Mouse (Mus musculus) ES-Bruce4 (cell line): Measurements from ENCODE around the gene Tbc1d12. TPM values are rescaled to one million over a fixed set of nuclear protein-coding genes. Genes with fewer than 3 reads are reported as not detected.
"Not testable (repeated sequence)": the region's sequence is repeated elsewhere in the genome, so short reads cannot be mapped to it uniquely, and the experiment has no call there.

ENCODE experiments used
- H3K27ac ChIP-seq: 2 replicates; pipeline ENCODE4 v1.5.1; 2012; ENCODE audit warnings: low read length, inconsistent platforms; ENCODE audit not compliant: insufficient read depth
- H3K27me3 ChIP-seq: 2 replicates; pipeline ENCODE4 v1.6.1; 2012; ENCODE audit warnings: mild to moderate bottlenecking, low read length, inconsistent platforms; ENCODE audit not compliant: control insufficient read depth, poor library complexity, insufficient read depth, severe bottlenecking
- H3K36me3 ChIP-seq: 2 replicates; pipeline ENCODE4 v1.6.1; 2012; ENCODE audit warnings: inconsistent platforms, mild to moderate bottlenecking, low read length, moderate library complexity; ENCODE audit not compliant: control insufficient read depth, poor library complexity, insufficient read depth, severe bottlenecking
- H3K4me1 ChIP-seq: one replicate; pipeline ENCODE4 v1.8.1; 2011; ENCODE audit warnings: low read length; ENCODE audit not compliant: control insufficient read depth, insufficient read depth
- H3K4me3 ChIP-seq: 2 replicates; pipeline ENCODE4 v1.5.1; 2011; ENCODE audit warnings: low read depth, mild to moderate bottlenecking, low read length
- H3K9ac ChIP-seq: 2 replicates; pipeline ENCODE4 v1.6.1; 2012; ENCODE audit warnings: low read depth, mild to moderate bottlenecking, inconsistent platforms; ENCODE audit not compliant: poor library complexity, severe bottlenecking
- H3K9me3 ChIP-seq: replicated peaks from 2 replicates; pipeline ENCODE4 v1.6.1; 2012; ENCODE audit warnings: mild to moderate bottlenecking, low read length, inconsistent platforms; ENCODE audit not compliant: control insufficient read depth, poor library complexity, insufficient read depth, severe bottlenecking
- CTCF ChIP-seq: IDR thresholded peaks from one replicate; pipeline ENCODE4 v1.8.1; 2011; ENCODE audit warnings: low read depth, low read length
- EP300 ChIP-seq: IDR thresholded peaks from 2 replicates; pipeline ENCODE4 v1.6.1; 2011; ENCODE audit warnings: low read depth, low read length; ENCODE audit not compliant: insufficient read depth
- POLR2A ChIP-seq: IDR thresholded peaks from one replicate; pipeline ENCODE4 v1.8.1; 2011; ENCODE audit warnings: low read length; ENCODE audit not compliant: insufficient read depth
- polyA plus RNA-seq: library from polyadenylated mRNA; stranded (reverse); fragments of >200 nt; gene quantifications from 2 replicates; pipeline ENCODE4 v1.2.4, GENCODE M21; 2011; ENCODE audit warnings: low read depth; ENCODE audit not compliant: missing spikeins, insufficient read depth, insufficient read length

Tbc1d12 gene
- polyA plus RNA-seq, 1 experiment: 6.3 TPM

DNA sequence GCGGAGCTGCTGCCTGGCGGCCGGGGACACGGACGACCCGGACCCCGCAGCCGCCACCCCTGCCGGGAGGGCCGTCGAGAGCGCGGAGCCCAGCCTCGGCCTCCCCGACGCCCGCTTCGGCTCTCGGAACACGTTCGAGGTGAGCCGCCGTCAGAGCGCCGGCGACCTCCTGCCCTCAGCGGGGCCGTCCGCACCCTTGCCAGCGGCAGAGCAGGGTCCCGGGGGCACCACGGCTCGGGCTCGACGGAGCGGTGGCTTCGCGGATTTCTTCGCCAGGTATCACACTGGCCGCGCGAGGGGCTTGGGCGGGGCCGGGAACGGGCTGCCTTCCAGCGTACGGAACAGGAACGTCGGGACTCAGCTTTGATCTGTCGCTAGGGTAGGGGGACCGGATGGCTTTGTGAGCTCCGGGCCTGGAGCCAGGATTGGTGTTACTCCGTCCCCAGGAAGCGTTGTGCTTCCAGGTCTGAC, 827 bp downstream of the Tbc1d12 start:
- H3K27me3 ChIP-seq: no peaks in the 10 kb centered on the region
- no peak for TF ChIP-seq POLR2A
- no peak for TF ChIP-seq EP300
- no peak for TF ChIP-seq CTCF
- no peaks in the 10 kb centered on the region for H3K9me3 ChIP-seq
- H3K9ac ChIP-seq: peak overlapping the region; percentile 91
- peak overlapping the region; percentile 89 for H3K4me3 ChIP-seq
- no peak overlapping the region for H3K27ac ChIP-seq
- H3K36me3 ChIP-seq: 0 out of 2 replicates have a peak, but pooled peaks cover 3% of the 10 kb centered on the region
- H3K4me1 ChIP-seq: no peaks in the 10 kb centered on the region

DNA sequence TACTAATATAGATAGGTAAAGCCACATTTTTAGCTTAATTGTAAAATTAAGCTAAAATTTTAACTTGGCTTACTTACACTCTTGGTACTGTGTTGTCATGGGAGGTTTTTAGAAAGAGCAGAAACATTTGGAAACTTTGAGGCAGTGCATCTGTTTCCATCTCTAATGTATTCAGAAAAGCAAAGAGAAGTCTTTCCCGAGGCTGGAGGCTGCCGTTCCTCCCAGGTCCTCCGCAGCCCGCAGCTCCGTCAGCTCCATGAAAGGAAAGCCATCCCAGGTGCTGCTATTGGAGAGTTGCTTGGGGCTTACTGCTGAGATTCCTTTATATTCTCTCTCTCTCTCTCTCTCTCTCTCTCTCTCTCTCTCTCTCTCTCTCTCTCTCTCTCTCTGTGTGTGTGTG, 8.4 kb downstream of the Tbc1d12 start:
- no peak overlapping the region for H3K4me3 ChIP-seq
- no peaks in the 10 kb centered on the region for H3K4me1 ChIP-seq
- H3K27me3 ChIP-seq: no peaks in the 10 kb centered on the region
- H3K9me3 ChIP-seq: no peaks in the 10 kb centered on the region
- H3K36me3 ChIP-seq: no peaks in the 10 kb centered on the region
- H3K9ac ChIP-seq: no peak overlapping the region
- TF ChIP-seq CTCF (no peak), EP300 (no peak), POLR2A (no peak)
- no peak overlapping the region for H3K27ac ChIP-seq

DNA sequence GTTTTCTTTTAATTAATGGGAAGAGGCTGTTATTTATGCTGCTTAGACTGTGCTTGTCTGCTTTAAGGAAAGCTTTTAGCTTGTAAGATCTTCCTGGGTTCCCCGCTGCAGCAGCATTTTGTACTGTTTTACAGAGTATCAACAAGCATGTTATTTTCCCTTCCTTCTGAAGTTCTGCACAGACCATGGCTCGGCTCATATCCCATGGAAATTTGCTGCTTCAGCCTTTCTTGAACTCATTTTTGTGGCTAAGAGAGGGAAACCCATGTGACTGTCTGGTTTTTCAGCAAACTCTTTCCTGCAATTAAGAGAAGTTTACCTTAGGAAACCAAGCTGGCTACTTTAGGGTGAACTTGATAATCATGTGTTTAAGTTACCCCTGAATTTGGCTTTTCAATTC, 10.0 kb downstream of the Tbc1d12 start:
- Histone ChIP-seq H3K9ac (no peak overlapping the region), H3K4me1 (no peaks in the 10 kb centered on the region), H3K27ac (no peak overlapping the region), H3K27me3 (no peaks in the 10 kb centered on the region), H3K4me3 (no peak overlapping the region), H3K36me3 (no peaks in the 10 kb centered on the region), H3K9me3 (no peaks in the 10 kb centered on the region)
- TF ChIP-seq EP300 (no peak), POLR2A (no peak), CTCF (no peak)

- Histone ChIP-seq H3K4me1 (no peaks in the 10 kb centered on the region), H3K9ac (no peak overlapping the region), H3K27ac (no peak overlapping the region), H3K9me3 (no peaks in the 10 kb centered on the region), H3K36me3 (no peaks in the 10 kb centered on the region), H3K4me3 (no peak overlapping the region), H3K27me3 (no peaks in the 10 kb centered on the region)
- TF ChIP-seq CTCF (no peak), POLR2A (no peak), EP300 (no peak)
Observed at GRCm38 (mm10) chr19:38858224-38858623, 21.8 kb downstream of the Tbc1d12 start.

DNA sequence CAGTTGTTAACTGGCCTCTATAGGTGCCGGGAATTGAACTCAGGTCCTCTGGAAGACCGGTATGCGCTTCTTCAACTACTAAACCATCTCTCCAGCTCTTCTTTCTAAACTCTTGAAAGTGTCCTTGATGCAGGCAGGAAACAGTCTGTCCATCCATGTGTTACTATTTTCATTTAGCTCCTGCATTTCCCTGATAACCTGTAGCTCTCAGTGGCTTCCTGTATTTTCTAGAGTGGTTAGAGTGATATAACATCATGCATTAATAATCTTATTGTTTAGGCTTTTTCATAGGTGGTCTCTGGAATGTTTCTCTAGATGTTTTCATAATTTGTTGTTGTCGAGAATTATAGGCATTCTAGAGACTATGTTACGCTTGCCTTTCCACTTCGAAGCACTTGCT, 26.1 kb downstream of the Tbc1d12 start:
- no peak for TF ChIP-seq POLR2A
- TF ChIP-seq EP300: no peak
- TF ChIP-seq CTCF: no peak
- H3K9ac ChIP-seq: no peak overlapping the region
- no peaks in the 10 kb centered on the region for H3K27me3 ChIP-seq
- no peak overlapping the region for H3K27ac ChIP-seq
- H3K9me3 ChIP-seq: no peaks in the 10 kb centered on the region
- no peaks in the 10 kb centered on the region for H3K4me1 ChIP-seq
- H3K4me3 ChIP-seq: no peak overlapping the region
- H3K36me3 ChIP-seq: no peaks in the 10 kb centered on the region

GRCm38 (mm10) chr19:38874825-38875224, 38.4 kb downstream of the Tbc1d12 start:
- not testable (repeated sequence) for H3K27ac ChIP-seq, H3K4me1 ChIP-seq, H3K4me3 ChIP-seq, H3K36me3 ChIP-seq, H3K9me3 ChIP-seq, H3K27me3 ChIP-seq
- H3K9ac ChIP-seq: peak overlapping the region; percentile 68

DNA sequence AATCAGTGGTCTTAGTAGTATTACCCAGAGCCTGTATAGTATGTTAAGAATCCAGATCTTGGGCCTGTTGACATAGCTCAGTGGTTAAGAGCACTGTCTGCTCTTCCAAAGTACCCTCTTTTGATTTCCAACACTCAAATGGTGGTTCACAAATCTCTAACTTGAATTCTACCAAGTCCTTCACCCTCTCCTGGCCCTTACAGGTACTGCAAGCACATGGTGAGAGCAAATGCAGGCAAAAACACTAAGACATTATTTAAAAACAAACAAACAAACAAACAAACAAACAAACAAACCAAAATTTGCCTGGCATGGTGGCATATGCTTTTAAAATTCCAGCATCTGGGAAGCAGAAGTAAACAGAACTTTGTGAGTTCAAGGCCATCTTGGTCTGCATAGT, 43.9 kb downstream of the Tbc1d12 start:
- H3K27ac ChIP-seq: no peak overlapping the region
- H3K36me3 ChIP-seq: no peaks in the 10 kb centered on the region; the same call in 1 of the 2 replicates
- H3K9me3 ChIP-seq: no peaks in the 10 kb centered on the region
- no peak for TF ChIP-seq CTCF
- no peak for TF ChIP-seq POLR2A
- no peak for TF ChIP-seq EP300
- no peak overlapping the region for H3K9ac ChIP-seq
- H3K4me1 ChIP-seq: no peaks in the 10 kb centered on the region
- no peaks in the 10 kb centered on the region for H3K27me3 ChIP-seq
- H3K4me3 ChIP-seq: no peak overlapping the region
